Mouse (Mus musculus): ENCODE measurements at regions not wholly inside any gene's neighbourhood (a gene's known extent, or its start where the extent isn't known, plus 50 kb on each side); places are given as distances from the start of the nearest gene placed in this dataset.

- DNase-seq = no peak
Observed at GRCm38 (mm10) chr15:34775714-34776113, 418.0 kb upstream of the 9430069I07Rik start.

- no peak for DNase-seq
Observed at GRCm38 (mm10) chr15:34751746-34752145, 394.1 kb upstream of the 9430069I07Rik start.

DNA sequence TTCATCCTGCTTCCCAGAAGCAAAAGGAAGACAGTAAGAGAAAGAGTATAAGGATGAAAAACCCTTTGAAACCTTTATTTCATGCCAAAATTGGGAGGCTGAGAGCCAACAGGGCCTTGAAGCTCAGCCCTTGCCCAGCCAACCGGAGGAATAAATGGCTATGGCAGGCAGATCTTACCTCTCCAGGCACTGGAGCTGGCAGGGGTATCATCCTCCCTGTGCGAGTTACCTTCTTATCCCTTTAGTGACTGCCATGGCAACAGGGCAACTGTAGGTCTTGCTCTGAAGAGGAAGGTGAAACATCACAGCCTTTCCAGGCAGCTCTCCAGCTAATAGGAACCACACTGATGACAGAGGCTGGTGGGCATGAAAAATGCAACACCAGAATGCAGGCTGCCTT lies 393.3 kb upstream of the 9430069I07Rik start:
- no peak for DNase-seq

GRCm38 (mm10) chr15:34747111-34747510 lies 389.4 kb upstream of the 9430069I07Rik start:
- no peak for DNase-seq

DNA sequence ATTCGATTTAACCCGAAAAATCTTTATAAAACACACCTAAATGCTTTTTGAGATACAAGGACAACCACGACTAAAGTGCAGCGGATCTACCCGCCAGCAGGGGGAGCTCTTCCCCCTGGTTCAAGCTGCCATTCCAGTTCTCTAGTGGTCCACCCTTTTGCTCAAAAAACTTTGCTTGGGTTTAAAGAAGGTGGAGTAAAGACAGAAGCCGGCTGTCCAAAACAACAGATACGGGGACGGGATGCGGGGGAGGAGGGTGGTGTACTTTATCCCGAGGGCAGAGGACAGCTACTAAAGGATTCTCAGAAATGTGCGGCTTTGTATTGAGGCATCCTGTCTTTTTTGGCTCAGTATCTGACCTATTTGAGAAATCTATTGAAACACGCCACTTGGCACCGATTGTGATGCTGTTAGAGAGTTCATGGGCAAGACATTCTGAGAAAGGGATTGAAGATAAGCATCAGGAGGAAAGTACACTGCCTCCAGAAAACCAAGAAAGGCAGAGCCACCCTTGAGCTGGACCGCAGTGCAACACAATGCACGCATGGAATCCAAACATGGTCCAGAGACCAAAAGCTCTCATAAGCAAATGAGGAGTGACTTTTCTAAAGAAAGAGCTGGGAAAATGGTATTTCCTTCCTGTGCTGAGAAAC lies 385.6 kb upstream of the 9430069I07Rik start:
- DNase-seq = peak; percentile 27 to 74

- no peak for DNase-seq
Observed at GRCm38 (mm10) chr15:34741488-34741887, 383.8 kb upstream of the 9430069I07Rik start.

Data from cerebellum, adult 18-20 months (tissue).